Mouse (Mus musculus): ENCODE measurements around the gene Rsph6a. TPM values are rescaled to one million over a fixed set of nuclear protein-coding genes. Genes with fewer than 3 reads are reported as not detected.

The Rsph6a gene
- polyA plus RNA-seq, 1 experiment from 2014 or later = 0.09 TPM

- no peaks in the 10 kb centered on the region; the same call in 1 of the 2 replicates for H3K4me1 ChIP-seq (replicated peaks; ENCODE audit: control insufficient read depth, insufficient read depth, low read length)
- no peak within 1 kb of the TSS for H3K9ac ChIP-seq (replicated peaks; ENCODE audit: low read depth, low read length)
- H3K9me3 ChIP-seq (ENCODE audit: control insufficient read depth, low read length) = no peaks in the 10 kb centered on the region
- H3K27ac ChIP-seq (ENCODE audit: low read length) = no peak within 1 kb of the TSS
- WGBS = 55% methylated on average over 10 of the region's 10 CpGs
- no peak within 1 kb of the TSS for H3K4me2 ChIP-seq (ENCODE audit: low read length)
- peaks cover 33% of the 10 kb centered on the region for H3K36me3 ChIP-seq (ENCODE audit: control insufficient read depth, insufficient read depth)
- ATAC-seq = no peak
- H3K4me3 ChIP-seq (replicated peaks; ENCODE audit: low read length) = no peak within 1 kb of the TSS
- no peaks in the 10 kb centered on the region for H3K27me3 ChIP-seq (replicated peaks; ENCODE audit: control insufficient read depth, insufficient read depth, low read length)
Observed at GRCm38 (mm10) chr7:19083701-19084100, 29.2 kb downstream of the Rsph6a start, which contains the start of gene Dmpk. Gene Dmpk, plus strand, starts transcription at chr7:19083849.

GRCm38 (mm10) chr7:19084277-19084771, 29.8 kb downstream of the Rsph6a start:
- no peak overlapping the region for H3K4me2 ChIP-seq (ENCODE audit: low read length)
- no peak for ATAC-seq
- 79% methylated on average over 6 of the region's 6 CpGs for WGBS
- H3K9me3 ChIP-seq (ENCODE audit: control insufficient read depth, low read length) = no peaks in the 10 kb centered on the region
- H3K9ac ChIP-seq (replicated peaks; ENCODE audit: low read depth, low read length) = no peak overlapping the region
- no peaks in the 10 kb centered on the region; the same call in 1 of the 2 replicates for H3K4me1 ChIP-seq (replicated peaks; ENCODE audit: control insufficient read depth, insufficient read depth, low read length)
- H3K36me3 ChIP-seq (ENCODE audit: control insufficient read depth, insufficient read depth) = peaks cover 33% of the 10 kb centered on the region
- no peaks in the 10 kb centered on the region for H3K27me3 ChIP-seq (replicated peaks; ENCODE audit: control insufficient read depth, insufficient read depth, low read length)
- H3K4me3 ChIP-seq (replicated peaks; ENCODE audit: low read length) = no peak overlapping the region
- no peak overlapping the region for H3K27ac ChIP-seq (ENCODE audit: low read length)

GRCm38 (mm10) chr7:19084921-19085473, 30.5 kb downstream of the Rsph6a start:
- Histone ChIP-seq H3K4me3 (replicated peaks; ENCODE audit: low read length) (no peak overlapping the region), H3K27ac (ENCODE audit: low read length) (no peak overlapping the region), H3K9ac (replicated peaks; ENCODE audit: low read depth, low read length) (no peak overlapping the region), H3K9me3 (ENCODE audit: control insufficient read depth, low read length) (no peaks in the 10 kb centered on the region), H3K36me3 (ENCODE audit: control insufficient read depth, insufficient read depth) (peaks cover 32% of the 10 kb centered on the region), H3K4me1 (replicated peaks; ENCODE audit: control insufficient read depth, insufficient read depth, low read length) (no peaks in the 10 kb centered on the region; the same call in 1 of the 2 replicates), H3K4me2 (ENCODE audit: low read length) (no peak overlapping the region), H3K27me3 (replicated peaks; ENCODE audit: control insufficient read depth, insufficient read depth, low read length) (no peaks in the 10 kb centered on the region)
- 23% methylated on average over 9 of the region's 9 CpGs for WGBS
- ATAC-seq = no peak

- H3K27ac ChIP-seq (ENCODE audit: low read length) = no peak overlapping the region
- H3K27me3 ChIP-seq (replicated peaks; ENCODE audit: control insufficient read depth, insufficient read depth, low read length) = no peaks in the 10 kb centered on the region
- no peak overlapping the region for H3K4me2 ChIP-seq (ENCODE audit: low read length)
- no peaks in the 10 kb centered on the region for H3K9me3 ChIP-seq (ENCODE audit: control insufficient read depth, low read length)
- no peaks in the 10 kb centered on the region; the same call in 1 of the 2 replicates for H3K4me1 ChIP-seq (replicated peaks; ENCODE audit: control insufficient read depth, insufficient read depth, low read length)
- H3K4me3 ChIP-seq (replicated peaks; ENCODE audit: low read length) = no peak overlapping the region
- H3K9ac ChIP-seq (replicated peaks; ENCODE audit: low read depth, low read length) = no peak overlapping the region
- WGBS = 14% methylated on average over 6 of the region's 6 CpGs
- H3K36me3 ChIP-seq (ENCODE audit: control insufficient read depth, insufficient read depth) = peaks cover 29% of the 10 kb centered on the region
- ATAC-seq = no peak
Observed at GRCm38 (mm10) chr7:19085495-19085894, 31.0 kb downstream of the Rsph6a start.

- Histone ChIP-seq H3K9ac (replicated peaks; ENCODE audit: low read depth, low read length) (no peak overlapping the region), H3K4me1 (replicated peaks; ENCODE audit: control insufficient read depth, insufficient read depth, low read length) (no peaks in the 10 kb centered on the region; the same call in 1 of the 2 replicates), H3K27ac (ENCODE audit: low read length) (no peak overlapping the region), H3K4me2 (ENCODE audit: low read length) (no peak overlapping the region), H3K9me3 (ENCODE audit: control insufficient read depth, low read length) (no peaks in the 10 kb centered on the region), H3K36me3 (ENCODE audit: control insufficient read depth, insufficient read depth) (peaks cover 29% of the 10 kb centered on the region), H3K27me3 (replicated peaks; ENCODE audit: control insufficient read depth, insufficient read depth, low read length) (no peaks in the 10 kb centered on the region), H3K4me3 (replicated peaks; ENCODE audit: low read length) (no peak overlapping the region)
- 18% methylated on average over 14 of the region's 14 CpGs for WGBS
- ATAC-seq = no peak
Observed at GRCm38 (mm10) chr7:19086042-19086441, 31.6 kb downstream of the Rsph6a start.

GRCm38 (mm10) chr7:19086760-19087159, 32.3 kb downstream of the Rsph6a start:
- ATAC-seq = no peak
- no peak overlapping the region for H3K9ac ChIP-seq (replicated peaks; ENCODE audit: low read depth, low read length)
- WGBS = 64% methylated on average over 18 of the region's 18 CpGs
- H3K27ac ChIP-seq (ENCODE audit: low read length) = no peak overlapping the region
- H3K4me1 ChIP-seq (replicated peaks; ENCODE audit: control insufficient read depth, insufficient read depth, low read length) = no peaks in the 10 kb centered on the region; the same call in 1 of the 2 replicates
- H3K36me3 ChIP-seq (ENCODE audit: control insufficient read depth, insufficient read depth) = peaks cover 22% of the 10 kb centered on the region
- H3K4me2 ChIP-seq (ENCODE audit: low read length) = no peak overlapping the region
- H3K27me3 ChIP-seq (replicated peaks; ENCODE audit: control insufficient read depth, insufficient read depth, low read length) = no peaks in the 10 kb centered on the region
- no peak overlapping the region for H3K4me3 ChIP-seq (replicated peaks; ENCODE audit: low read length)
- no peaks in the 10 kb centered on the region for H3K9me3 ChIP-seq (ENCODE audit: control insufficient read depth, low read length)

GRCm38 (mm10) chr7:19088813-19089212, 34.3 kb downstream of the Rsph6a start:
- H3K4me3 ChIP-seq (replicated peaks; ENCODE audit: low read length) = no peak overlapping the region
- no peaks in the 10 kb centered on the region for H3K9me3 ChIP-seq (ENCODE audit: control insufficient read depth, low read length)
- H3K27ac ChIP-seq (ENCODE audit: low read length) = no peak overlapping the region
- no peak for ATAC-seq
- H3K9ac ChIP-seq (replicated peaks; ENCODE audit: low read depth, low read length) = no peak overlapping the region
- peaks cover 18% of the 10 kb centered on the region for H3K4me1 ChIP-seq (replicated peaks; ENCODE audit: control insufficient read depth, insufficient read depth, low read length)
- H3K27me3 ChIP-seq (replicated peaks; ENCODE audit: control insufficient read depth, insufficient read depth, low read length) = no peaks in the 10 kb centered on the region
- H3K36me3 ChIP-seq (ENCODE audit: control insufficient read depth, insufficient read depth) = peaks cover 10% of the 10 kb centered on the region
- 40% methylated on average over 10 of the region's 10 CpGs for WGBS
- H3K4me2 ChIP-seq (ENCODE audit: low read length) = no peak overlapping the region

- Histone ChIP-seq H3K27ac (ENCODE audit: low read length) (no peak overlapping the region), H3K4me2 (ENCODE audit: low read length) (no peak overlapping the region)
Observed at GRCm38 (mm10) chr7:19091913-19092312, 37.4 kb downstream of the Rsph6a start.

GRCm38 (mm10) chr7:19092381-19093173, 38.1 kb downstream of the Rsph6a start:
- H3K4me1 ChIP-seq (replicated peaks; ENCODE audit: control insufficient read depth, insufficient read depth, low read length) = peaks cover 47% of the 10 kb centered on the region
- 3% methylated on average over 38 of the region's 38 CpGs for WGBS
- H3K4me2 ChIP-seq (ENCODE audit: low read length) = peak overlapping the region; percentile 95
- 0 out of 2 replicates have a peak overlapping the region, but pooled peaks have one; percentile 6 for H3K4me3 ChIP-seq (replicated peaks; ENCODE audit: low read length)
- peak overlapping the region; percentile 41; the same call in 1 of the 2 replicates for H3K9ac ChIP-seq (replicated peaks; ENCODE audit: low read depth, low read length)
- peaks cover 10% of the 10 kb centered on the region for H3K36me3 ChIP-seq (ENCODE audit: control insufficient read depth, insufficient read depth)
- no peaks in the 10 kb centered on the region for H3K27me3 ChIP-seq (replicated peaks; ENCODE audit: control insufficient read depth, insufficient read depth, low read length)
- peak; percentile 61 for ATAC-seq
- no peaks in the 10 kb centered on the region for H3K9me3 ChIP-seq (ENCODE audit: control insufficient read depth, low read length)
- no peak overlapping the region; the same call in 1 of the 2 replicates for H3K27ac ChIP-seq (ENCODE audit: low read length)

More at GRCm38 (mm10) chr7:19091913-19092312, 37.4 kb downstream of the Rsph6a start:
- peaks cover 47% of the 10 kb centered on the region for H3K4me1 ChIP-seq (replicated peaks; ENCODE audit: control insufficient read depth, insufficient read depth, low read length)
- 35% methylated on average over 17 of the region's 17 CpGs for WGBS
- H3K4me3 ChIP-seq (replicated peaks; ENCODE audit: low read length) = no peak overlapping the region
- no peaks in the 10 kb centered on the region for H3K9me3 ChIP-seq (ENCODE audit: control insufficient read depth, low read length)
- ATAC-seq = no peak
- H3K9ac ChIP-seq (replicated peaks; ENCODE audit: low read depth, low read length) = peak overlapping the region; percentile 41; the same call in 1 of the 2 replicates
- no peaks in the 10 kb centered on the region for H3K27me3 ChIP-seq (replicated peaks; ENCODE audit: control insufficient read depth, insufficient read depth, low read length)
- peaks cover 10% of the 10 kb centered on the region for H3K36me3 ChIP-seq (ENCODE audit: control insufficient read depth, insufficient read depth)

Measured in forebrain, embryonic 16.5 days (tissue).